Mouse (Mus musculus): ENCODE results near the gene Kcne3.

- TF ChIP-seq CTCF (IDR thresholded peaks at IDR 0.05; ENCODE audit: low read depth, low read length) (no peak), POLR2A (IDR thresholded peaks at IDR 0.05; ENCODE audit: insufficient read depth, low read length) (no peak)
Measured at GRCm38 (mm10) chr7:100130592-100130991, 45.7 kb upstream of the Kcne3 start.
